Mouse (Mus musculus): ENCODE measurements around the gene Lnpep.

The Lnpep gene

GRCm38 (mm10) chr17:17496234-17496633 is 128.6 kb downstream of the Lnpep start:
- peak; percentile 85 for DNase-seq (ENCODE audit: low read depth, low spot score)

GRCm38 (mm10) chr17:17492116-17492515 is 132.7 kb downstream of the Lnpep start:
- DNase-seq (ENCODE audit: low read depth, low spot score): peak; percentile 72

GRCm38 (mm10) chr17:17491622-17492001 is 133.2 kb downstream of the Lnpep start:
- DNase-seq (ENCODE audit: low read depth, low spot score): no peak

- DNase-seq (ENCODE audit: low read depth, low spot score): peak; percentile 91
These were observed 133.8 kb downstream of the Lnpep start for GRCm38 (mm10) chr17:17490820-17491621.

- no peak for DNase-seq (ENCODE audit: low read depth, low spot score)
These were observed 139.1 kb downstream of the Lnpep start for GRCm38 (mm10) chr17:17485789-17486188.

Data from R1 (cell line).